In genomic region chr11:34008702-34009101, GRCm38 (mm10) we compare ENCODE assay signal across 8 mouse cellular contexts. TPM values are rescaled to one million over a fixed set of nuclear protein-coding genes. Genes with fewer than 3 reads are reported as not detected.
DNase-seq lines count a peak whose midpoint lies in the region; ATAC-seq and TF ChIP-seq lines count a peak whose summit lies in the region.

No protein-coding gene starts in this region.

- no peaks in the 10 kb centered on the region; the same call in 1 of the 2 replicates for H3K4me1 ChIP-seq in intestine, embryonic 14.5 days (replicated peaks; ENCODE audit: control insufficient read depth, insufficient read depth, low read length)
- peaks cover 10% of the 10 kb centered on the region; the same call in 1 of the 2 replicates for H3K4me1 ChIP-seq in intestine, embryonic 15.5 days (replicated peaks)
- no peaks in the 10 kb centered on the region for H3K4me1 ChIP-seq in forebrain, embryonic 14.5 days (ENCODE audit: control insufficient read depth, insufficient read depth, low read length)
- H3K4me1 ChIP-seq in kidney, embryonic 14.5 days (ENCODE audit: control insufficient read depth, insufficient read depth, low read length), result no peaks in the 10 kb centered on the region
- H3K4me1 ChIP-seq in liver, embryonic 14.5 days (replicated peaks; ENCODE audit: control insufficient read depth in 2 of 2, insufficient read depth in 2 of 2, low read length in 1 of 2), result peaks cover 2 to 10% of the 10 kb centered on the region in 2 experiments; a peak in 3 of 4 replicates
- H3K4me1 ChIP-seq in thymus, adult 2 months (replicated peaks; ENCODE audit: control insufficient read depth, insufficient read depth, low read length), result peaks cover 34% of the 10 kb centered on the region

- no peaks in the 10 kb centered on the region for H3K9me3 ChIP-seq in intestine, embryonic 14.5 days (ENCODE audit: control insufficient read depth, low read length)
- no peaks in the 10 kb centered on the region for H3K9me3 ChIP-seq in intestine, embryonic 15.5 days
- no peaks in the 10 kb centered on the region for H3K9me3 ChIP-seq in forebrain, embryonic 14.5 days (replicated peaks; ENCODE audit: control insufficient read depth, low read length)
- no peaks in the 10 kb centered on the region for H3K9me3 ChIP-seq in kidney, embryonic 14.5 days (ENCODE audit: control insufficient read depth, low read length)
- H3K9me3 ChIP-seq in liver, embryonic 14.5 days (ENCODE audit: control insufficient read depth, low read length), result no peaks in the 10 kb centered on the region

- WGBS in intestine, embryonic 14.5 days, result 36% methylated on average over 9 of the region's 9 CpGs
- WGBS in intestine, embryonic 15.5 days, result 36% methylated on average over 9 of the region's 9 CpGs
- 41% methylated on average over 9 of the region's 9 CpGs for WGBS in forebrain, embryonic 14.5 days
- WGBS in kidney, embryonic 14.5 days, result 45% methylated on average over 9 of the region's 9 CpGs
- whole genome bisulfite sequencing in liver, embryonic 14.5 days (ENCODE audit: insufficient replicate concordance), result 7% methylated on average over 9 of the region's 9 CpGs
- WGBS in thymus, adult 2 months, result 6% methylated on average over 9 of the region's 9 CpGs

- TF ChIP-seq EP300 in liver, embryonic 14.5 days (IDR thresholded peaks at IDR 0.05; ENCODE audit: low read depth), result no peak

- no peaks in the 10 kb centered on the region for H3K36me3 ChIP-seq in intestine, embryonic 14.5 days (ENCODE audit: control insufficient read depth, insufficient read depth, low read length)
- H3K36me3 ChIP-seq in intestine, embryonic 15.5 days, result no peaks in the 10 kb centered on the region
- no peaks in the 10 kb centered on the region for H3K36me3 ChIP-seq in forebrain, embryonic 14.5 days (ENCODE audit: control insufficient read depth, insufficient read depth, low read length)
- H3K36me3 ChIP-seq in kidney, embryonic 14.5 days (ENCODE audit: control insufficient read depth, insufficient read depth, low read length), result no peaks in the 10 kb centered on the region
- H3K36me3 ChIP-seq in liver, embryonic 14.5 days (replicated peaks; ENCODE audit: control insufficient read depth, insufficient read depth, low read depth), result no peaks in the 10 kb centered on the region
- no peaks in the 10 kb centered on the region for H3K36me3 ChIP-seq in thymus, adult 2 months (ENCODE audit: control insufficient read depth, insufficient read depth, low read length)

- TF ChIP-seq CTCF in liver, embryonic 14.5 days (IDR thresholded peaks at IDR 0.05; ENCODE audit: low read depth), result peak; percentile 78
- TF ChIP-seq CTCF in thymus, adult 2 months (IDR thresholded peaks at IDR 0.05; ENCODE audit: borderline replicate concordance, control insufficient read depth, extremely low read depth, insufficient read depth, low read length, poor library complexity), result no peak

- H3K4me3 ChIP-seq in intestine, embryonic 14.5 days (ENCODE audit: low read depth, low read length), result no peak overlapping the region
- H3K4me3 ChIP-seq in intestine, embryonic 15.5 days (replicated peaks), result no peak overlapping the region
- H3K4me3 ChIP-seq in forebrain, embryonic 14.5 days (ENCODE audit: low read depth, low read length), result no peak overlapping the region
- no peak overlapping the region for H3K4me3 ChIP-seq in kidney, embryonic 14.5 days (ENCODE audit: low read length)
- H3K4me3 ChIP-seq in liver, embryonic 14.5 days (ENCODE audit: insufficient read depth in 1 of 2, low read depth in 2 of 2, low read length in 2 of 2), result peak overlapping the region; percentile 15 to 34
- peak overlapping the region; percentile 55 for H3K4me3 ChIP-seq in thymus, adult 2 months (ENCODE audit: control insufficient read depth, insufficient read depth, low read length)

- ATAC-seq in intestine, embryonic 14.5 days (replicated peaks; ENCODE audit: low FRiP score, low TSS enrichment, low read depth), result no peak; the same call in 1 of the 2 replicates
- ATAC-seq in intestine, embryonic 15.5 days, result no peak; the same call in none of the 2 replicates
- ATAC-seq in forebrain, embryonic 14.5 days, result no peak
- 0 out of 2 replicates have a peak, but pooled peaks have one; percentile 32 for ATAC-seq in kidney, embryonic 14.5 days (ENCODE audit: low FRiP score, low TSS enrichment)
- peak; percentile 48; the same call in 1 of the 2 replicates for ATAC-seq in liver, embryonic 14.5 days (ENCODE audit: insufficient read depth)

- no peak overlapping the region for H3K4me2 ChIP-seq in intestine, embryonic 14.5 days (ENCODE audit: low read length)
- H3K4me2 ChIP-seq in intestine, embryonic 15.5 days (replicated peaks), result no peak overlapping the region
- no peak overlapping the region for H3K4me2 ChIP-seq in forebrain, embryonic 14.5 days (ENCODE audit: low read length)
- H3K4me2 ChIP-seq in kidney, embryonic 14.5 days (replicated peaks; ENCODE audit: low read depth, low read length), result no peak overlapping the region
- peak overlapping the region; percentile 65 for H3K4me2 ChIP-seq in liver, embryonic 14.5 days (ENCODE audit: low read depth)

- no peak overlapping the region for H3K27ac ChIP-seq in intestine, embryonic 14.5 days (ENCODE audit: low read depth)
- no peak overlapping the region for H3K27ac ChIP-seq in intestine, embryonic 15.5 days
- H3K27ac ChIP-seq in forebrain, embryonic 14.5 days (ENCODE audit: low read depth, low read length), result no peak overlapping the region
- no peak overlapping the region for H3K27ac ChIP-seq in kidney, embryonic 14.5 days (ENCODE audit: low read depth, low read length)
- H3K27ac ChIP-seq in liver, embryonic 14.5 days, result no peak overlapping the region
- peak overlapping the region; percentile 99 for H3K27ac ChIP-seq in thymus, adult 2 months (ENCODE audit: control insufficient read depth, insufficient read depth, low read length)

- peak; percentile 76 for DNase-seq in intestine, embryonic 14.5 days (ENCODE audit: low spot score)
- DNase-seq in adrenal gland, postnatal 14 days, result peak; percentile 59
- peak; percentile 80 for DNase-seq in forebrain, embryonic 14.5 days (ENCODE audit: low spot score)
- peak in 2 of 3 experiments; percentile 35 to 50 for DNase-seq in liver, embryonic 14.5 days (ENCODE audit: low read depth in 3 of 3, low spot score in 3 of 3)
- peak; percentile 73 to 78 for DNase-seq in natural killer cell, adult 2 months (ENCODE audit: low spot score in 2 of 2)
- DNase-seq in thymus, adult 2 months, result peak; percentile 85

- H3K27me3 ChIP-seq in intestine, embryonic 14.5 days (replicated peaks; ENCODE audit: control insufficient read depth, insufficient read depth, low read length), result no peaks in the 10 kb centered on the region
- H3K27me3 ChIP-seq in intestine, embryonic 15.5 days (replicated peaks), result no peaks in the 10 kb centered on the region
- no peaks in the 10 kb centered on the region for H3K27me3 ChIP-seq in forebrain, embryonic 14.5 days (replicated peaks; ENCODE audit: control insufficient read depth, insufficient read depth, low read length)
- H3K27me3 ChIP-seq in kidney, embryonic 14.5 days (ENCODE audit: control insufficient read depth, insufficient read depth, low read length), result no peaks in the 10 kb centered on the region
- no peaks in the 10 kb centered on the region for H3K27me3 ChIP-seq in liver, embryonic 14.5 days (ENCODE audit: control insufficient read depth, insufficient read depth, low read length)
- H3K27me3 ChIP-seq in thymus, adult 2 months (ENCODE audit: control insufficient read depth, insufficient read depth, low read length), result no peaks in the 10 kb centered on the region

- no peak overlapping the region for H3K9ac ChIP-seq in intestine, embryonic 14.5 days (ENCODE audit: low read length)
- no peak overlapping the region for H3K9ac ChIP-seq in intestine, embryonic 15.5 days
- no peak overlapping the region for H3K9ac ChIP-seq in forebrain, embryonic 14.5 days (ENCODE audit: low read length)
- no peak overlapping the region for H3K9ac ChIP-seq in kidney, embryonic 14.5 days (ENCODE audit: low read depth, low read length)
- peak overlapping the region; percentile 47; the same call in 1 of the 2 replicates for H3K9ac ChIP-seq in liver, embryonic 14.5 days (replicated peaks)

- no peak for TF ChIP-seq POLR2A in thymus, adult 2 months (IDR thresholded peaks at IDR 0.05; ENCODE audit: control insufficient read depth, extremely low read depth, insufficient read depth, low read length, poor library complexity)

RNA-seq across cellular contexts. Expression of gene Kcnip1, which starts 15.8 kb away (rescaled TPM):
- polyA plus RNA-seq in intestine, embryonic 14.5 days (2014; fragmentation: Nextera tagmentation; extraction: Ambion mirVana), result 13.1 and 17.7 TPM in 2 replicates
- polyA plus RNA-seq in intestine, embryonic 15.5 days (2015; fragmentation: Nextera tagmentation; extraction: Ambion mirVana), result 8.8 and 10.2 TPM in 2 replicates
- total RNA-seq in adrenal gland, postnatal 14 days (2021), result 5.1 and 5.4 TPM in 2 replicates
- polyA plus RNA-seq in forebrain, embryonic 14.5 days (2014; fragmentation: Nextera tagmentation; extraction: Ambion mirVana), result 55.1 and 55.7 TPM in 2 replicates
- 0.24 and 0.74 TPM in 2 replicates for polyA plus RNA-seq in kidney, embryonic 14.5 days (2014; fragmentation: Nextera tagmentation; extraction: Ambion mirVana)
- 0.10 and 0.15 TPM in 2 replicates for polyA plus RNA-seq in liver, embryonic 14.5 days (2012; rRNA removed)
- 0.14 and 0.25 TPM in 2 replicates for polyA plus RNA-seq in liver, embryonic 14.5 days (2014; fragmentation: Nextera tagmentation; extraction: Ambion mirVana)
- polyA plus RNA-seq in thymus, adult 2 months (2012; rRNA removed), result 0.12 and 0.13 TPM in 2 replicates

RNA-seq across cellular contexts. Expression of gene Lcp2, which starts 38.0 kb away (rescaled TPM):
- polyA plus RNA-seq in intestine, embryonic 14.5 days (2014; fragmentation: Nextera tagmentation; extraction: Ambion mirVana), result 3.3 and 3.6 TPM in 2 replicates
- 3.6 and 3.7 TPM in 2 replicates for polyA plus RNA-seq in intestine, embryonic 15.5 days (2015; fragmentation: Nextera tagmentation; extraction: Ambion mirVana)
- 2.0 and 7.8 TPM in 2 replicates for total RNA-seq in adrenal gland, postnatal 14 days (2021)
- polyA plus RNA-seq in forebrain, embryonic 14.5 days (2014; fragmentation: Nextera tagmentation; extraction: Ambion mirVana), result 2.2 and 2.8 TPM in 2 replicates
- 1.6 and 1.9 TPM in 2 replicates for polyA plus RNA-seq in kidney, embryonic 14.5 days (2014; fragmentation: Nextera tagmentation; extraction: Ambion mirVana)
- 5.4 and 7.1 TPM in 2 replicates for polyA plus RNA-seq in liver, embryonic 14.5 days (2012; rRNA removed)
- polyA plus RNA-seq in liver, embryonic 14.5 days (2014; fragmentation: Nextera tagmentation; extraction: Ambion mirVana), result 6.8 and 7.1 TPM in 2 replicates
- polyA plus RNA-seq in thymus, adult 2 months (2012; rRNA removed), result 153 TPM in 2 replicates

RNA-seq across cellular contexts. Expression of gene Kcnmb1, which starts 45.9 kb away (rescaled TPM):
- 2.0 and 2.5 TPM in 2 replicates for polyA plus RNA-seq in intestine, embryonic 14.5 days (2014; fragmentation: Nextera tagmentation; extraction: Ambion mirVana)
- 1.8 and 2.0 TPM in 2 replicates for polyA plus RNA-seq in intestine, embryonic 15.5 days (2015; fragmentation: Nextera tagmentation; extraction: Ambion mirVana)
- 0.11 and 0.38 TPM in 2 replicates for total RNA-seq in adrenal gland, postnatal 14 days (2021)
- 0.09 and 0.22 TPM in 2 replicates for polyA plus RNA-seq in forebrain, embryonic 14.5 days (2014; fragmentation: Nextera tagmentation; extraction: Ambion mirVana)
- 0.18 and 0.19 TPM in 2 replicates for polyA plus RNA-seq in kidney, embryonic 14.5 days (2014; fragmentation: Nextera tagmentation; extraction: Ambion mirVana)
- 0.03 TPM in 2 replicates for polyA plus RNA-seq in liver, embryonic 14.5 days (2012; rRNA removed)
- 0.08 TPM in 1 of 2 replicates, not detected in the other for polyA plus RNA-seq in liver, embryonic 14.5 days (2014; fragmentation: Nextera tagmentation; extraction: Ambion mirVana)
- 0.45 and 0.50 TPM in 2 replicates for polyA plus RNA-seq in thymus, adult 2 months (2012; rRNA removed)

Comparison
In these comparisons a context has a peak if more than half of its experiments do, and no peak if none do; other contexts are left out.
1. ATAC-seq: peak in kidney, embryonic 14.5 days (single experiment) and liver, embryonic 14.5 days (single experiment); none in intestine, embryonic 14.5 days (single experiment), intestine, embryonic 15.5 days (single experiment) and forebrain, embryonic 14.5 days (single experiment).
2. H3K4me3 ChIP-seq: peak in liver, embryonic 14.5 days (2 of 2) and thymus, adult 2 months (single experiment); none in intestine, embryonic 14.5 days (single experiment), intestine, embryonic 15.5 days (single experiment), forebrain, embryonic 14.5 days (single experiment) and kidney, embryonic 14.5 days (single experiment).
3. RNA of gene Lcp2, which starts 38.0 kb away (polyA plus RNA-seq): 153 TPM in thymus, adult 2 months; 5.4 to 7.1 TPM in liver, embryonic 14.5 days, 3.6 to 3.7 TPM in intestine, embryonic 15.5 days, 3.3 to 3.6 TPM in intestine, embryonic 14.5 days, 2.2 to 2.8 TPM in forebrain, embryonic 14.5 days and 1.6 to 1.9 TPM in kidney, embryonic 14.5 days; every median in the first group is over 10 times any median in the second.
4. Peak in every context shown above with its lines, with median percentiles within 50 percentile points of each other: DNase-seq.